Mouse (Mus musculus) megakaryocyte, embryonic 14.5 days (primary cell): ENCODE measurements at regions not wholly inside any gene's neighbourhood (a gene's known extent, or its start where the extent isn't known, plus 50 kb on each side); places are given as distances from the start of the nearest gene placed in this dataset.

ENCODE experiments used
- FLI1 ChIP-seq: IDR thresholded peaks from 2 replicates; pipeline ENCODE4 v1.6.1; 2012; ENCODE audit warnings: low read length, inconsistent platforms, mixed read lengths
- GATA1 ChIP-seq: IDR thresholded peaks from 3 replicates; pipeline ENCODE4 v1.6.1; 2012; ENCODE audit warnings: mixed read lengths, low read length, inconsistent platforms, borderline replicate concordance

GRCm38 (mm10) chr10:98674131-98674530, 240.1 kb upstream of the Atp2b1 start:
- TF ChIP-seq GATA1, result no peak
- TF ChIP-seq FLI1, result no peak
